Mouse (Mus musculus) embryonic facial prominence, embryonic 11.5 days (tissue): Measurements from ENCODE around the gene Ccdc24. TPM values are rescaled to one million over a fixed set of nuclear protein-coding genes. Genes with fewer than 3 reads are reported as not detected.

Source experiments
- ATAC-seq: fragments of 200-750 bp; cut with Nextera tagmentation; replicated peaks from 2 replicates; pipeline ENCODE4 v1.8.0; 2017; ENCODE audit warnings: low read depth; ENCODE audit not compliant: insufficient number of reproducible peaks, low FRiP score, low TSS enrichment
- DNase-seq: peaks from one replicate; pipeline ENCODE4 v3.0.0-alpha.2; 2015; ENCODE audit warnings: low spot score
- H3K27ac ChIP-seq: fragments of 300-500 bp; sonication (generic); replicated peaks from 2 replicates; pipeline ENCODE4 v1.5.1; 2014; ENCODE audit warnings: mild to moderate bottlenecking, low read depth, low read length, control low read depth
- H3K27me3 ChIP-seq: fragments of 300-500 bp; sonication (generic); 2 replicates; pipeline ENCODE4 v1.6.1; 2014; ENCODE audit warnings: mild to moderate bottlenecking, low read length, moderate library complexity, mixed read lengths; ENCODE audit not compliant: control insufficient read depth, insufficient read depth
- H3K36me3 ChIP-seq: fragments of 300-500 bp; sonication (generic); replicated peaks from 2 replicates; pipeline ENCODE4 v1.6.1; 2014; ENCODE audit warnings: low read depth, mild to moderate bottlenecking, low read length, moderate library complexity, mixed read lengths; ENCODE audit not compliant: control insufficient read depth, insufficient read depth
- H3K4me1 ChIP-seq: fragments of 300-500 bp; sonication (generic); 2 replicates; pipeline ENCODE4 v1.6.1; 2014; ENCODE audit warnings: low read length, mixed read lengths; ENCODE audit not compliant: control insufficient read depth, insufficient read depth
- H3K4me2 ChIP-seq: fragments of 300-500 bp; sonication (generic); 2 replicates; pipeline ENCODE4 v1.6.1; 2014; ENCODE audit warnings: low read depth, mild to moderate bottlenecking, control low read depth, low read length, moderate library complexity
- H3K4me3 ChIP-seq: fragments of 300-500 bp; sonication (generic); 2 replicates; pipeline ENCODE4 v1.5.1; 2014; ENCODE audit warnings: low read depth, low read length, control low read depth
- H3K9ac ChIP-seq: fragments of 300-500 bp; sonication (generic); replicated peaks from 2 replicates; pipeline ENCODE4 v1.6.1; 2014; ENCODE audit warnings: mild to moderate bottlenecking, control low read depth, low read length
- H3K9me3 ChIP-seq: fragments of 300-500 bp; sonication (generic); replicated peaks from 2 replicates; pipeline ENCODE4 v1.6.1; 2016; ENCODE audit warnings: mild to moderate bottlenecking, low read length, inconsistent platforms, mixed read lengths; ENCODE audit not compliant: control insufficient read depth
- WGBS: fragments of 180-500 bp; shearing (Covaris S2); extraction: QIAGEN DNeasy Blood & Tissue Kit; methylation state at CpG from one replicate; pipeline ENCODE4 v1.1.7; 2014; 5-methylcytosine and 5-hydroxymethylcytosine counted together
- polyA plus RNA-seq: library from polyadenylated mRNA; unstranded; fragments of >200 nt; fragmentation: Nextera tagmentation; extraction: Ambion mirVana; gene quantifications from 2 replicates; pipeline ENCODE4 v1.2.1, GENCODE M21; 2014

Ccdc24 gene
- polyA plus RNA-seq, 1 experiment from 2014 or later = 0.86 TPM

GRCm38 (mm10) chr4:117890750-117891149, 18.4 kb upstream of the Ccdc24 start:
- Histone ChIP-seq H3K27me3 (no peaks in the 10 kb centered on the region), H3K4me3 (no peak overlapping the region), H3K9ac (no peak overlapping the region), H3K4me2 (no peak overlapping the region), H3K36me3 (no peaks in the 10 kb centered on the region), H3K27ac (no peak overlapping the region), H3K9me3 (no peaks in the 10 kb centered on the region), H3K4me1 (no peaks in the 10 kb centered on the region)
- ATAC-seq = no peak
- DNase-seq = no peak
- 71% methylated on average over 8 of the region's 8 CpGs for WGBS

GRCm38 (mm10) chr4:117890031-117890430, 17.7 kb upstream of the Ccdc24 start:
- H3K9ac ChIP-seq = no peak overlapping the region
- no peak overlapping the region for H3K27ac ChIP-seq
- H3K4me1 ChIP-seq = no peaks in the 10 kb centered on the region
- H3K4me2 ChIP-seq = no peak overlapping the region
- H3K27me3 ChIP-seq = no peaks in the 10 kb centered on the region
- H3K36me3 ChIP-seq = no peaks in the 10 kb centered on the region; the same call in 1 of the 2 replicates
- no peak overlapping the region for H3K4me3 ChIP-seq
- WGBS = 92% methylated on average over 14 of the region's 14 CpGs
- DNase-seq (no peak), ATAC-seq (no peak)
- no peaks in the 10 kb centered on the region for H3K9me3 ChIP-seq

- DNase-seq = no peak
- no peak for ATAC-seq
- H3K9me3 ChIP-seq = no peaks in the 10 kb centered on the region
- no peaks in the 10 kb centered on the region; the same call in 1 of the 2 replicates for H3K36me3 ChIP-seq
- no peak overlapping the region for H3K4me2 ChIP-seq
- H3K27me3 ChIP-seq = no peaks in the 10 kb centered on the region
- H3K4me3 ChIP-seq = no peak overlapping the region
- H3K9ac ChIP-seq = no peak overlapping the region
- H3K27ac ChIP-seq = no peak overlapping the region
- H3K4me1 ChIP-seq = no peaks in the 10 kb centered on the region
- WGBS = 91% methylated on average over 15 of the region's 15 CpGs
These were observed 17.1 kb upstream of the Ccdc24 start for GRCm38 (mm10) chr4:117889471-117889870.

GRCm38 (mm10) chr4:117887920-117888319, 15.6 kb upstream of the Ccdc24 start:
- no peak overlapping the region for H3K9ac ChIP-seq
- DNase-seq (no peak), ATAC-seq (no peak)
- no peak overlapping the region; the same call in 1 of the 2 replicates for H3K4me3 ChIP-seq
- no peaks in the 10 kb centered on the region for H3K9me3 ChIP-seq
- no peak overlapping the region; the same call in 1 of the 2 replicates for H3K4me2 ChIP-seq
- no peaks in the 10 kb centered on the region; the same call in 1 of the 2 replicates for H3K36me3 ChIP-seq
- H3K27me3 ChIP-seq = no peaks in the 10 kb centered on the region
- no peaks in the 10 kb centered on the region for H3K4me1 ChIP-seq
- 76% methylated on average over 2 of the region's 2 CpGs for WGBS
- no peak overlapping the region for H3K27ac ChIP-seq

- Histone ChIP-seq H3K27me3 (no peaks in the 10 kb centered on the region), H3K36me3 (no peaks in the 10 kb centered on the region; the same call in 1 of the 2 replicates), H3K4me2 (peak within 1 kb of the TSS; percentile 85), H3K9ac (peak within 1 kb of the TSS; percentile 73), H3K4me1 (no peaks in the 10 kb centered on the region), H3K9me3 (no peaks in the 10 kb centered on the region), H3K27ac (no peak within 1 kb of the TSS), H3K4me3 (peak within 1 kb of the TSS; percentile 96)
- peak; percentile 93 for DNase-seq
- ATAC-seq = peak; percentile 83
- 0% methylated on average over 37 of the region's 37 CpGs for WGBS
These were observed 14.8 kb upstream of the Ccdc24 start, which contains the start of gene Atp6v0b for GRCm38 (mm10) chr4:117887133-117887532. Gene Atp6v0b (minus strand): TSS chr4:117887333.

- WGBS = 4% methylated on average over 23 of the region's 24 CpGs
- Histone ChIP-seq H3K36me3 (no peaks in the 10 kb centered on the region; the same call in 1 of the 2 replicates), H3K9me3 (no peaks in the 10 kb centered on the region), H3K9ac (peak overlapping the region; percentile 73), H3K4me2 (peak overlapping the region; percentile 85), H3K4me1 (no peaks in the 10 kb centered on the region), H3K27ac (no peak overlapping the region), H3K27me3 (no peaks in the 10 kb centered on the region), H3K4me3 (peak overlapping the region; percentile 96)
- no peak for ATAC-seq
- DNase-seq = no peak
These were observed 14.3 kb upstream of the Ccdc24 start for GRCm38 (mm10) chr4:117886644-117887043.

GRCm38 (mm10) chr4:117885994-117886393, 13.6 kb upstream of the Ccdc24 start:
- no peak overlapping the region; the same call in 1 of the 2 replicates for H3K4me2 ChIP-seq
- no peaks in the 10 kb centered on the region for H3K9me3 ChIP-seq
- no peaks in the 10 kb centered on the region for H3K27me3 ChIP-seq
- H3K36me3 ChIP-seq = no peaks in the 10 kb centered on the region; the same call in 1 of the 2 replicates
- H3K4me1 ChIP-seq = no peaks in the 10 kb centered on the region
- ATAC-seq (no peak), DNase-seq (no peak)
- H3K27ac ChIP-seq = no peak overlapping the region
- no peak overlapping the region for H3K9ac ChIP-seq
- 76% methylated on average over 9 of the region's 9 CpGs for WGBS
- no peak overlapping the region for H3K4me3 ChIP-seq

GRCm38 (mm10) chr4:117885093-117885492, 12.7 kb upstream of the Ccdc24 start:
- Histone ChIP-seq H3K4me3 (no peak overlapping the region), H3K4me1 (no peaks in the 10 kb centered on the region), H3K9me3 (no peaks in the 10 kb centered on the region), H3K27me3 (no peaks in the 10 kb centered on the region), H3K4me2 (no peak overlapping the region), H3K9ac (no peak overlapping the region), H3K36me3 (peaks cover 2% of the 10 kb centered on the region), H3K27ac (no peak overlapping the region)
- DNase-seq (no peak), ATAC-seq (no peak)
- WGBS = 93% methylated on average over 10 of the region's 10 CpGs
